Mouse (Mus musculus) brown adipose tissue, adult 24 weeks (tissue): ENCODE results near the gene Snupn. TPM values are rescaled to one million over a fixed set of nuclear protein-coding genes. Genes with fewer than 3 reads are reported as not detected.
"Not testable (repeated sequence)": the region's sequence is repeated elsewhere in the genome, so short reads cannot be mapped to it uniquely, and the experiment has no call there.

Source experiments
- H3K27ac ChIP-seq: fragments of 200-500 bp; replicated peaks from 2 replicates; pipeline ENCODE4 v1.5.1; 2012; ENCODE audit warnings: low read depth, mild to moderate bottlenecking, low read length
- H3K4me1 ChIP-seq: fragments of 200-500 bp; 2 replicates; pipeline ENCODE4 v1.6.1; 2012; ENCODE audit warnings: low read length, mixed read lengths; ENCODE audit not compliant: control insufficient read depth, insufficient read depth, insufficient read length
- H3K4me3 ChIP-seq: fragments of 200-500 bp; 2 replicates; pipeline ENCODE4 v1.5.1; 2012; ENCODE audit warnings: low read depth, mild to moderate bottlenecking, low read length, moderate library complexity; ENCODE audit not compliant: insufficient read depth
- polyA plus RNA-seq: library from polyadenylated mRNA; stranded (reverse); fragments of >200 nt; gene quantifications from 2 replicates; pipeline ENCODE4 v1.2.4, GENCODE M21; 2012; ENCODE audit not compliant: missing spikeins, insufficient read depth, insufficient read length

Snupn gene
- 9.4 and 10.9 TPM in 2 replicates for polyA plus RNA-seq

GRCm38 (mm10) chr9:56950414-56951400 is at the start of gene Snupn:
Gene Snupn, plus strand, starts transcription at chr9:56950878.
- Histone ChIP-seq H3K27ac (peak within 1 kb of the TSS; percentile 93), H3K4me3 (peak within 1 kb of the TSS; percentile 91), H3K4me1 (no peaks in the 10 kb centered on the region)

- Histone ChIP-seq H3K4me1 (peaks cover 6% of the 10 kb centered on the region), H3K4me3 (no peak overlapping the region), H3K27ac (no peak overlapping the region)
Observed at GRCm38 (mm10) chr9:56901187-56901586, 49.5 kb upstream of the Snupn start.

- Histone ChIP-seq H3K4me3 (no peak overlapping the region), H3K27ac (no peak overlapping the region), H3K4me1 (peaks cover 6% of the 10 kb centered on the region)
Observed at GRCm38 (mm10) chr9:56903662-56904061, 47.0 kb upstream of the Snupn start.

GRCm38 (mm10) chr9:56907549-56907948 is 43.1 kb upstream of the Snupn start:
- Histone ChIP-seq H3K4me1 (no peaks in the 10 kb centered on the region), H3K27ac (no peak overlapping the region), H3K4me3 (no peak overlapping the region)

GRCm38 (mm10) chr9:56909991-56910390 is 40.7 kb upstream of the Snupn start:
- H3K4me1 ChIP-seq, H3K4me3 ChIP-seq, H3K27ac ChIP-seq: not testable (repeated sequence)

- Histone ChIP-seq H3K4me3 (no peak overlapping the region), H3K27ac (no peak overlapping the region), H3K4me1 (peaks cover 10% of the 10 kb centered on the region)
Observed at GRCm38 (mm10) chr9:56911017-56911416, 39.7 kb upstream of the Snupn start.

GRCm38 (mm10) chr9:56913991-56914390 is 36.7 kb upstream of the Snupn start:
- no peak overlapping the region for H3K4me3 ChIP-seq
- H3K27ac ChIP-seq: no peak overlapping the region
- peaks cover 14% of the 10 kb centered on the region for H3K4me1 ChIP-seq

GRCm38 (mm10) chr9:56915116-56915515 is 35.6 kb upstream of the Snupn start:
- Histone ChIP-seq H3K4me1 (peaks cover 14% of the 10 kb centered on the region), H3K4me3 (no peak overlapping the region), H3K27ac (peak overlapping the region; percentile 32; the same call in 1 of the 2 replicates)

- Histone ChIP-seq H3K4me1 (peaks cover 14% of the 10 kb centered on the region), H3K27ac (peak overlapping the region; percentile 32), H3K4me3 (no peak overlapping the region)
Observed at GRCm38 (mm10) chr9:56915695-56916410, 34.8 kb upstream of the Snupn start.

- Histone ChIP-seq H3K4me3 (no peak overlapping the region), H3K4me1 (peaks cover 14% of the 10 kb centered on the region), H3K27ac (no peak overlapping the region)
Observed at GRCm38 (mm10) chr9:56917131-56917530, 33.5 kb upstream of the Snupn start.

- no peak overlapping the region for H3K27ac ChIP-seq
- H3K4me3 ChIP-seq: no peak overlapping the region
- H3K4me1 ChIP-seq: peaks cover 18% of the 10 kb centered on the region
Observed at GRCm38 (mm10) chr9:56918466-56918865, 32.2 kb upstream of the Snupn start.

GRCm38 (mm10) chr9:56922746-56923145 is 27.9 kb upstream of the Snupn start:
- Histone ChIP-seq H3K4me1 (peaks cover 31% of the 10 kb centered on the region), H3K27ac (no peak overlapping the region), H3K4me3 (no peak overlapping the region)

GRCm38 (mm10) chr9:56923841-56924650 is 26.6 kb upstream of the Snupn start:
- Histone ChIP-seq H3K27ac (peak overlapping the region; percentile 72), H3K4me3 (peak overlapping the region; percentile 72), H3K4me1 (peaks cover 31% of the 10 kb centered on the region)

GRCm38 (mm10) chr9:56924651-56925027 is 26.0 kb upstream of the Snupn start:
- Histone ChIP-seq H3K4me1 (peaks cover 31% of the 10 kb centered on the region), H3K27ac (peak overlapping the region; percentile 72), H3K4me3 (peak overlapping the region; percentile 72)
